Mouse (Mus musculus): ENCODE results near the gene Vamp1. TPM values are rescaled to one million over a fixed set of nuclear protein-coding genes. Genes with fewer than 3 reads are reported as not detected.

The Vamp1 gene
- total and polyA plus RNA-seq, 3 experiments = 1.5 to 5.5 TPM; not detected in 1

Other genes with a start within 250 kb of the Vamp1 start
- gene Pianp, start 218.9 kb upstream of the Vamp1 start, total RNA-seq (2012; rRNA removed) = 0.19 and 0.33 TPM in 2 replicates
- 1 to 10 TPM in 1 of 2 experiments, not detected in 1; 5.5 TPM for gene Pianp, start 218.9 kb upstream of the Vamp1 start, polyA plus RNA-seq (2012; ENCODE audit: insufficient read depth in 1 of 2, insufficient read length in 2 of 2, low read depth in 1 of 2, low replicate concordance in 2 of 2, missing spikeins in 1 of 2)
- gene Zfp384, start 206.4 kb upstream of the Vamp1 start, total RNA-seq (2012; rRNA removed) = 19.2 and 19.5 TPM in 2 replicates
- gene Zfp384, start 206.4 kb upstream of the Vamp1 start, polyA plus RNA-seq (2012; ENCODE audit: insufficient read depth in 1 of 2, insufficient read length in 2 of 2, low read depth in 1 of 2, low replicate concordance in 2 of 2, missing spikeins in 1 of 2) = 10 to 100 TPM in 1 of 2 experiments, not detected in 1; 57.4 TPM
- gene Ing4, start 175.8 kb upstream of the Vamp1 start, total RNA-seq (2012; rRNA removed) = 26.3 and 29.5 TPM in 2 replicates
- 10 to 100 TPM in 1 of 2 experiments, not detected in 1; 34.9 TPM for gene Ing4, start 175.8 kb upstream of the Vamp1 start, polyA plus RNA-seq (2012; ENCODE audit: insufficient read depth in 1 of 2, insufficient read length in 2 of 2, low read depth in 1 of 2, low replicate concordance in 2 of 2, missing spikeins in 1 of 2)
- gene Acrbp, start 165.9 kb upstream of the Vamp1 start, total RNA-seq (2012; rRNA removed) = 1.2 and 3.3 TPM in 2 replicates
- gene Acrbp, start 165.9 kb upstream of the Vamp1 start, polyA plus RNA-seq (2012; ENCODE audit: insufficient read depth in 1 of 2, insufficient read length in 2 of 2, low read depth in 1 of 2, low replicate concordance in 2 of 2, missing spikeins in 1 of 2) = 1 to 10 TPM in 1 of 2 experiments, not detected in 1; 5.3 TPM
- 2.8 and 3.5 TPM in 2 replicates for gene Lpar5, start 147.6 kb upstream of the Vamp1 start, total RNA-seq (2012; rRNA removed)
- gene Lpar5, start 147.6 kb upstream of the Vamp1 start, polyA plus RNA-seq (2012; ENCODE audit: insufficient read depth in 1 of 2, insufficient read length in 2 of 2, low read depth in 1 of 2, low replicate concordance in 2 of 2, missing spikeins in 1 of 2) = 10 to 100 TPM in 1 of 2 experiments, not detected in 1; 16.2 TPM
- gene Chd4, start 119.6 kb upstream of the Vamp1 start, total RNA-seq (2012; rRNA removed) = 173 and 193 TPM in 2 replicates
- gene Chd4, start 119.6 kb upstream of the Vamp1 start, polyA plus RNA-seq (2012; ENCODE audit: insufficient read depth in 1 of 2, insufficient read length in 2 of 2, low read depth in 1 of 2, low replicate concordance in 2 of 2, missing spikeins in 1 of 2) = 100 to 1,000 TPM in 1 of 2 experiments, 10 to 100 TPM in 1; 93.0 to 232 TPM
- gene Nop2, start 83.6 kb upstream of the Vamp1 start, total RNA-seq (2012; rRNA removed) = 210 and 263 TPM in 2 replicates
- 100 to 1,000 TPM; 221 to 337 TPM for gene Nop2, start 83.6 kb upstream of the Vamp1 start, polyA plus RNA-seq (2012; ENCODE audit: insufficient read depth in 1 of 2, insufficient read length in 2 of 2, low read depth in 1 of 2, low replicate concordance in 2 of 2, missing spikeins in 1 of 2)
- gene Iffo1, start 70.3 kb upstream of the Vamp1 start, total RNA-seq (2012; rRNA removed) = 75.4 and 96.1 TPM in 2 replicates
- 10 to 100 TPM in 1 of 2 experiments, not detected in 1; 96.9 TPM for gene Iffo1, start 70.3 kb upstream of the Vamp1 start, polyA plus RNA-seq (2012; ENCODE audit: insufficient read depth in 1 of 2, insufficient read length in 2 of 2, low read depth in 1 of 2, low replicate concordance in 2 of 2, missing spikeins in 1 of 2)
- gene Gapdh, start 49.1 kb upstream of the Vamp1 start, total RNA-seq (2012; rRNA removed) = 723 and 1,144 TPM in 2 replicates
- gene Gapdh, start 49.1 kb upstream of the Vamp1 start, polyA plus RNA-seq (2012; ENCODE audit: insufficient read depth in 1 of 2, insufficient read length in 2 of 2, low read depth in 1 of 2, low replicate concordance in 2 of 2, missing spikeins in 1 of 2) = 1,000 to 10,000 TPM in 1 of 2 experiments, not detected in 1; 1,834 TPM
- 86.6 and 88.8 TPM in 2 replicates for gene Ncapd2, start 23.9 kb upstream of the Vamp1 start, total RNA-seq (2012; rRNA removed)
- gene Ncapd2, start 23.9 kb upstream of the Vamp1 start, polyA plus RNA-seq (2012; ENCODE audit: insufficient read depth in 1 of 2, insufficient read length in 2 of 2, low read depth in 1 of 2, low replicate concordance in 2 of 2, missing spikeins in 1 of 2) = 100 to 1,000 TPM in 1 of 2 experiments, not detected in 1; 394 TPM
- 208 and 251 TPM in 2 replicates for gene Mrpl51, start 23.8 kb upstream of the Vamp1 start, total RNA-seq (2012; rRNA removed)
- gene Mrpl51, start 23.8 kb upstream of the Vamp1 start, polyA plus RNA-seq (2012; ENCODE audit: insufficient read depth in 1 of 2, insufficient read length in 2 of 2, low read depth in 1 of 2, low replicate concordance in 2 of 2, missing spikeins in 1 of 2) = 100 to 1,000 TPM in 1 of 2 experiments, not detected in 1; 286 TPM
- 2.1 and 2.5 TPM in 2 replicates for gene Tapbpl, start 16.3 kb downstream of the Vamp1 start, total RNA-seq (2012; rRNA removed)
- gene Tapbpl, start 16.3 kb downstream of the Vamp1 start, polyA plus RNA-seq (2012; ENCODE audit: insufficient read depth in 1 of 2, insufficient read length in 2 of 2, low read depth in 1 of 2, low replicate concordance in 2 of 2, missing spikeins in 1 of 2) = 1 to 10 TPM in 1 of 2 experiments, not detected in 1; 5.2 TPM
- not detected in 2 replicates for gene Cd27, start 21.5 kb downstream of the Vamp1 start, total RNA-seq (2012; rRNA removed)
- under 1 TPM in 1 of 2 experiments, not detected in 1; 0.46 TPM for gene Cd27, start 21.5 kb downstream of the Vamp1 start, polyA plus RNA-seq (2012; ENCODE audit: insufficient read depth in 1 of 2, insufficient read length in 2 of 2, low read depth in 1 of 2, low replicate concordance in 2 of 2, missing spikeins in 1 of 2)
- not detected in 2 replicates for gene Tuba3a, start 70.5 kb downstream of the Vamp1 start, total RNA-seq (2012; rRNA removed)
- gene Tuba3a, start 70.5 kb downstream of the Vamp1 start, polyA plus RNA-seq (2012; ENCODE audit: insufficient read depth in 1 of 2, insufficient read length in 2 of 2, low read depth in 1 of 2, low replicate concordance in 2 of 2, missing spikeins in 1 of 2) = under 1 TPM in 1 of 2 experiments, not detected in 1; 0.06 TPM
- gene Ltbr, start 98.3 kb downstream of the Vamp1 start, total RNA-seq (2012; rRNA removed) = 35.0 and 47.6 TPM in 2 replicates
- 10 to 100 TPM in 1 of 2 experiments, not detected in 1; 64.2 TPM for gene Ltbr, start 98.3 kb downstream of the Vamp1 start, polyA plus RNA-seq (2012; ENCODE audit: insufficient read depth in 1 of 2, insufficient read length in 2 of 2, low read depth in 1 of 2, low replicate concordance in 2 of 2, missing spikeins in 1 of 2)
- 0.07 TPM in 1 of 2 replicates, not detected in the other for gene Scnn1a, start 105.1 kb downstream of the Vamp1 start, total RNA-seq (2012; rRNA removed)
- under 1 TPM in 1 of 2 experiments, not detected in 1; 0.50 TPM for gene Scnn1a, start 105.1 kb downstream of the Vamp1 start, polyA plus RNA-seq (2012; ENCODE audit: insufficient read depth in 1 of 2, insufficient read length in 2 of 2, low read depth in 1 of 2, low replicate concordance in 2 of 2, missing spikeins in 1 of 2)
- gene Tnfrsf1a, start 133.8 kb downstream of the Vamp1 start, total RNA-seq (2012; rRNA removed) = 16.6 and 22.0 TPM in 2 replicates
- 10 to 100 TPM in 1 of 2 experiments, not detected in 1; 43.4 TPM for gene Tnfrsf1a, start 133.8 kb downstream of the Vamp1 start, polyA plus RNA-seq (2012; ENCODE audit: insufficient read depth in 1 of 2, insufficient read length in 2 of 2, low read depth in 1 of 2, low replicate concordance in 2 of 2, missing spikeins in 1 of 2)
- gene Plekhg6, start 165.2 kb downstream of the Vamp1 start, total RNA-seq (2012; rRNA removed) = not detected in 2 replicates
- under 1 TPM in 1 of 2 experiments, not detected in 1; 0.13 TPM for gene Plekhg6, start 165.2 kb downstream of the Vamp1 start, polyA plus RNA-seq (2012; ENCODE audit: insufficient read depth in 1 of 2, insufficient read length in 2 of 2, low read depth in 1 of 2, low replicate concordance in 2 of 2, missing spikeins in 1 of 2)